Comparison of ENCODE assay signal across 19 mouse cellular contexts in genomic region chr13:77215460-77215859, GRCm38 (mm10).
DNase-seq lines count a peak whose midpoint lies in the region; ATAC-seq and TF ChIP-seq lines count a peak whose summit lies in the region.
"Had no signal": no experiment of that assay in that cellular context is flagged by ENCODE, and none has a peak within 500 bp of the region (broad histone marks: within the 10 kb centered on the region; RNA-seq: fewer than 3 reads in every experiment).

No protein-coding gene starts in this region.

- no peak overlapping the region for H3K27ac ChIP-seq in forebrain, embryonic 14.5 days (ENCODE audit: low read depth, low read length)
- no peak overlapping the region for H3K27ac ChIP-seq in forebrain, embryonic 13.5 days
- no peak overlapping the region for H3K27ac ChIP-seq in layer of hippocampus, adult 2 months
- no peak overlapping the region for H3K27ac ChIP-seq in midbrain, postnatal 0 days (ENCODE audit: low read depth, low read length)
- H3K27ac ChIP-seq in midbrain, embryonic 14.5 days (replicated peaks; ENCODE audit: low read depth, low read length), result no peak overlapping the region
- H3K27ac ChIP-seq in stomach, postnatal 0 days (replicated peaks), result no peak overlapping the region
- H3K27ac ChIP-seq: embryonic facial prominence, embryonic 13.5 days; limb, embryonic 13.5 days had no signal

- H3K9me3 ChIP-seq in forebrain, embryonic 14.5 days (replicated peaks; ENCODE audit: control insufficient read depth, low read length), result no peaks in the 10 kb centered on the region
- no peaks in the 10 kb centered on the region for H3K9me3 ChIP-seq in forebrain, embryonic 13.5 days (replicated peaks)
- H3K9me3 ChIP-seq in midbrain, postnatal 0 days (ENCODE audit: low read length), result no peaks in the 10 kb centered on the region
- no peaks in the 10 kb centered on the region for H3K9me3 ChIP-seq in midbrain, embryonic 14.5 days (ENCODE audit: control insufficient read depth, low read length)
- H3K9me3 ChIP-seq in stomach, postnatal 0 days (ENCODE audit: control insufficient read depth, low read length), result no peaks in the 10 kb centered on the region
- H3K9me3 ChIP-seq: embryonic facial prominence, embryonic 13.5 days; G1E; heart, embryonic 12.5 days; limb, embryonic 13.5 days had no signal

- no peaks in the 10 kb centered on the region for H3K4me1 ChIP-seq in forebrain, embryonic 14.5 days (ENCODE audit: control insufficient read depth, insufficient read depth, low read length)
- no peaks in the 10 kb centered on the region for H3K4me1 ChIP-seq in forebrain, embryonic 13.5 days
- no peaks in the 10 kb centered on the region for H3K4me1 ChIP-seq in midbrain, postnatal 0 days (ENCODE audit: insufficient read depth, low read length)
- no peaks in the 10 kb centered on the region for H3K4me1 ChIP-seq in midbrain, embryonic 14.5 days (ENCODE audit: control insufficient read depth, insufficient read depth, low read length)
- no peaks in the 10 kb centered on the region for H3K4me1 ChIP-seq in stomach, postnatal 0 days (replicated peaks; ENCODE audit: control insufficient read depth, insufficient read depth)
- H3K4me1 ChIP-seq: embryonic facial prominence, embryonic 13.5 days; heart, embryonic 12.5 days; limb, embryonic 13.5 days had no signal

- no peak overlapping the region for H3K4me2 ChIP-seq in forebrain, embryonic 14.5 days (ENCODE audit: low read length)
- no peak overlapping the region for H3K4me2 ChIP-seq in forebrain, embryonic 13.5 days
- H3K4me2 ChIP-seq in midbrain, postnatal 0 days (ENCODE audit: low read depth, low read length, poor library complexity, severe bottlenecking), result no peak overlapping the region
- no peak overlapping the region for H3K4me2 ChIP-seq in midbrain, embryonic 14.5 days (ENCODE audit: low read length)
- H3K4me2 ChIP-seq in stomach, postnatal 0 days (replicated peaks; ENCODE audit: low read depth), result no peak overlapping the region
- H3K4me2 ChIP-seq: embryonic facial prominence, embryonic 13.5 days; heart, embryonic 12.5 days; limb, embryonic 13.5 days had no signal

- no peak overlapping the region for H3K9ac ChIP-seq in forebrain, embryonic 14.5 days (ENCODE audit: low read length)
- no peak overlapping the region for H3K9ac ChIP-seq in forebrain, embryonic 13.5 days
- H3K9ac ChIP-seq in midbrain, postnatal 0 days (replicated peaks; ENCODE audit: low read length, poor library complexity, severe bottlenecking), result no peak overlapping the region
- H3K9ac ChIP-seq in midbrain, embryonic 14.5 days (replicated peaks; ENCODE audit: low read length), result no peak overlapping the region
- H3K9ac ChIP-seq in stomach, postnatal 0 days (ENCODE audit: low read length), result no peak overlapping the region
- H3K9ac ChIP-seq: embryonic facial prominence, embryonic 13.5 days; heart, embryonic 12.5 days; limb, embryonic 13.5 days had no signal

- no peaks in the 10 kb centered on the region for H3K36me3 ChIP-seq in forebrain, embryonic 14.5 days (ENCODE audit: control insufficient read depth, insufficient read depth, low read length)
- H3K36me3 ChIP-seq in forebrain, embryonic 13.5 days (ENCODE audit: poor library complexity, severe bottlenecking), result no peaks in the 10 kb centered on the region
- no peaks in the 10 kb centered on the region for H3K36me3 ChIP-seq in midbrain, postnatal 0 days (ENCODE audit: insufficient read depth, low read length)
- no peaks in the 10 kb centered on the region for H3K36me3 ChIP-seq in midbrain, embryonic 14.5 days (ENCODE audit: control insufficient read depth, insufficient read depth, low read length)
- H3K36me3 ChIP-seq in stomach, postnatal 0 days (ENCODE audit: control insufficient read depth, insufficient read depth, low read length), result no peaks in the 10 kb centered on the region
- H3K36me3 ChIP-seq: embryonic facial prominence, embryonic 13.5 days; G1E; heart, embryonic 12.5 days; limb, embryonic 13.5 days had no signal

- 81% methylated on average over 2 of the region's 2 CpGs for WGBS in forebrain, embryonic 14.5 days
- WGBS in forebrain, embryonic 13.5 days, result 79% methylated on average over 2 of the region's 2 CpGs
- WGBS in midbrain, postnatal 0 days, result 86% methylated on average over 2 of the region's 2 CpGs
- WGBS in midbrain, embryonic 14.5 days, result 79% methylated on average over 2 of the region's 2 CpGs
- WGBS in stomach, postnatal 0 days, result 74% methylated on average over 2 of the region's 2 CpGs

- TF ChIP-seq EP300 in stomach, postnatal 0 days (optimal IDR thresholded peaks at IDR 0.05), result no peak

- no peaks in the 10 kb centered on the region for H3K27me3 ChIP-seq in forebrain, embryonic 14.5 days (replicated peaks; ENCODE audit: control insufficient read depth, insufficient read depth, low read length)
- H3K27me3 ChIP-seq in forebrain, embryonic 13.5 days, result no peaks in the 10 kb centered on the region
- H3K27me3 ChIP-seq in midbrain, postnatal 0 days (ENCODE audit: insufficient read depth, low read length), result no peaks in the 10 kb centered on the region
- H3K27me3 ChIP-seq in midbrain, embryonic 14.5 days (ENCODE audit: control insufficient read depth, insufficient read depth, low read length), result no peaks in the 10 kb centered on the region
- no peaks in the 10 kb centered on the region for H3K27me3 ChIP-seq in stomach, postnatal 0 days (ENCODE audit: control insufficient read depth, insufficient read depth, low read length)
- H3K27me3 ChIP-seq: embryonic facial prominence, embryonic 13.5 days; heart, embryonic 12.5 days; limb, embryonic 13.5 days had no signal

- H3K4me3 ChIP-seq in forebrain, embryonic 14.5 days (ENCODE audit: low read depth, low read length), result no peak overlapping the region
- no peak overlapping the region for H3K4me3 ChIP-seq in forebrain, embryonic 13.5 days
- H3K4me3 ChIP-seq in layer of hippocampus, adult 2 months, result no peak overlapping the region
- no peak overlapping the region for H3K4me3 ChIP-seq in midbrain, postnatal 0 days (ENCODE audit: low read depth, low read length)
- no peak overlapping the region for H3K4me3 ChIP-seq in midbrain, embryonic 14.5 days (replicated peaks; ENCODE audit: low read depth, low read length)
- H3K4me3 ChIP-seq in stomach, postnatal 0 days (ENCODE audit: low read depth, low read length), result no peak overlapping the region
- H3K4me3 ChIP-seq: embryonic facial prominence, embryonic 13.5 days; heart, embryonic 12.5 days; limb, embryonic 13.5 days had no signal

- DNase-seq in forebrain, embryonic 14.5 days (ENCODE audit: low spot score), result peak; percentile 11
- DNase-seq in layer of hippocampus, adult 2 months (ENCODE audit: low spot score in 2 of 2), result no peak
- DNase-seq in layer of hippocampus, postnatal 25 days (ENCODE audit: extremely low spot score in 1 of 2, low spot score in 1 of 2), result no peak
- DNase-seq in midbrain, postnatal 0 days (ENCODE audit: low spot score), result no peak
- no peak for DNase-seq in midbrain, embryonic 14.5 days
- no peak for DNase-seq in stomach, postnatal 0 days (ENCODE audit: low spot score)
- DNase-seq in ovary, postnatal 36 days (ENCODE audit: low spot score), result no peak
- DNase-seq: adrenal gland, postnatal 25 days; cerebellum, adult 2 months; gastrocnemius, postnatal 36 days; heart, postnatal 4 days; kidney, adult 9 months; lung, adult 2 months had no signal

- TF ChIP-seq CTCF in layer of hippocampus, adult 2 months (conservative IDR thresholded peaks at IDR 0.05), result peak; percentile 71
- peak; percentile 47 for TF ChIP-seq CTCF in midbrain, postnatal 0 days (IDR thresholded peaks at IDR 0.05)
- peak; percentile 61 for TF ChIP-seq CTCF in stomach, postnatal 0 days (IDR thresholded peaks at IDR 0.05; ENCODE audit: low read depth)

- no peak for ATAC-seq in forebrain, embryonic 14.5 days
- no peak for ATAC-seq in forebrain, embryonic 13.5 days
- no peak for ATAC-seq in midbrain, postnatal 0 days (ENCODE audit: low FRiP score)
- ATAC-seq in midbrain, embryonic 14.5 days (ENCODE audit: low FRiP score, low TSS enrichment), result no peak
- no peak for ATAC-seq in stomach, postnatal 0 days (ENCODE audit: low FRiP score, low TSS enrichment)
- ATAC-seq: midbrain, embryonic 16.5 days had no signal
